In the genomic region with DNA sequence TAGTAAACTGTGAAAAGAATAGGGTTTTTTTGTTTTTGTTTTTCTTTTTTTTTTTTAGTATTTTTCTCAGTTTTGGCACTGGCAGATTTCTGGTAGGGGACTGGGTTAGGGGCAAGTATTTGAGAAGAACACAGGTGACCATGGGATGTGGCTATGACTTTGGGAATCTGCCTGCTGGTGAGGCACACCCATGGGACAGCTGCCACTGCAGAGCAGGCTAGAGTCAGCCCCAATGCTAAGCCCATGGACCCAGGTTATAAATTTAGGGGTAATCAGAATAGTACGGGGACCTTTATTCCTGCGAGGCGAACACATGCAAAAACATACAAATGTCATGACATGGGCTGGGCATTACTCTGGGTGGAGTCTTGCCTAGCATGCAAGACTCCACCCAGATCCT, we compare ENCODE assay signal across 19 mouse cellular contexts. TPM values are rescaled to one million over a fixed set of nuclear protein-coding genes. Genes with fewer than 3 reads are reported as not detected.
"Had no signal": no experiment of that assay in that cellular context is flagged by ENCODE, and none has a peak within 500 bp of the region (broad histone marks: within the 10 kb centered on the region; RNA-seq: fewer than 3 reads in every experiment).

No protein-coding gene starts in this region.

- DNase-seq: gastrocnemius, adult 2 months; gastrocnemius, postnatal 10 days; gastrocnemius, postnatal 25 days; heart, postnatal 4 days; liver; liver, embryonic 13.5 days had no signal

- H3K4me2 ChIP-seq: heart, embryonic 12.5 days; hindbrain, embryonic 12.5 days; hindbrain, embryonic 14.5 days; limb, embryonic 12.5 days; liver, embryonic 11.5 days; liver, embryonic 13.5 days had no signal

- H3K27ac ChIP-seq: gastrocnemius, adult 2 months; heart, adult 2 months; hindbrain, embryonic 10.5 days; hindbrain, embryonic 12.5 days; hindbrain, embryonic 14.5 days; intestine, embryonic 15.5 days; layer of hippocampus, adult 2 months; left cerebral cortex, adult 2 months; limb, embryonic 12.5 days; liver, embryonic 13.5 days had no signal

- ATAC-seq: hindbrain, embryonic 16.5 days; inflammation-experienced regulatory T-cells, adult 6 months had no signal

- H3K9ac ChIP-seq: heart, embryonic 12.5 days; hindbrain, embryonic 12.5 days; hindbrain, embryonic 14.5 days; intestine, embryonic 15.5 days; limb, embryonic 12.5 days; liver, embryonic 13.5 days had no signal

- H3K36me3 ChIP-seq: heart, embryonic 12.5 days; hindbrain, embryonic 10.5 days; hindbrain, embryonic 12.5 days; intestine, embryonic 15.5 days; limb, embryonic 10.5 days; limb, embryonic 12.5 days; liver, embryonic 13.5 days had no signal

- H3K4me3 ChIP-seq: gastrocnemius, adult 2 months; heart, adult 2 months; heart, embryonic 12.5 days; hindbrain, embryonic 10.5 days; hindbrain, embryonic 12.5 days; intestine, embryonic 15.5 days; layer of hippocampus, adult 2 months; left cerebral cortex, adult 2 months; limb, embryonic 12.5 days; liver, embryonic 13.5 days had no signal

- H3K9me3 ChIP-seq: heart, embryonic 12.5 days; hindbrain, embryonic 10.5 days; hindbrain, embryonic 12.5 days; intestine, embryonic 15.5 days; limb, embryonic 10.5 days; limb, embryonic 12.5 days; liver, embryonic 13.5 days had no signal

- H3K27me3 ChIP-seq: heart, embryonic 12.5 days; hindbrain, embryonic 12.5 days; intestine, embryonic 15.5 days; limb, embryonic 12.5 days; liver, embryonic 13.5 days had no signal

RNA-seq across cellular contexts. Expression of a gene that starts 47.7 kb away (rescaled TPM):
- polyA plus RNA-seq: inflammation-experienced regulatory T-cells, adult 6 months had no signal
